In the genomic region with DNA sequence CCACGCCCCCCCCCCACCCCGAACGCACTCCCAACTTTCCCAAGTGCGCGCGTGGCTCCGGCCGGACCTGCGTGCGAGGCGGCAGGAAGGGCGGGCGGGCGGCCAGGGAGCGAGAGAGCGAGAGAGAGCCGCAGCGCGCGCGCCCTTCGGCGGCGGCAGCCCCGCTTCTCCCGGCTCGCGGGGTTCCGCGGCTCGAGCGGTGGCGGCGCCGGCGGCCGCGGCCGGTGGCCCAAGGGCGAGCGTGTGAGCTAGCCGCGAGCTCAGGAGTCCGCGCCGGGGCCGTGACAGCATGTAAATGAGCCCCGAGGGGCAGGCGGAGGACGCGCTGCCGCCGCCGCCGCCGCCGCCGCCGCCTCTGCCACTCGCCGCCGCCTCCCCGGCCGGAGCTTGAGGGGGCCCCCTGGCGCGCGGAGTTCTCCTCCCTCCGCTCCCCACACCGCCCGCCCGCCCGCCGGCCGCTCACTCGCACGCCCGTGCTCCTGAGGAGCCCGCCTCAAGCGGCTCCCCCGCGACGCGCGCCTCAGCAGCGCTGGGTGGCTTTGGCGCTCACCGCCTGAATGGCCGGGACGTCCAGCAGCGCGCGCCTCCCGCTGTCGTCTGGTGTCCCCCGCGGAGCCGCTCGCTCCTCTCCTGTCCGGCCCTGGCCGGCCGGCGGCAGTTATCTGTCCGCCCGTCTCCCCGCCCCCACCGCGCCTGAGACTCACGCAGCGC, we compare ENCODE assay signal across 8 mouse cellular contexts. TPM values are rescaled to one million over a fixed set of nuclear protein-coding genes. Genes with fewer than 3 reads are reported as not detected.
A peak's percentile ranks its signal among the peaks of the same experiment; 100 is the strongest.
DNase-seq lines count a peak whose midpoint lies in the region; ATAC-seq lines count a peak whose summit lies in the region.

No protein-coding gene starts in this region.

- H3K9ac ChIP-seq in embryonic facial prominence, embryonic 12.5 days: peak overlapping the region; percentile 24; the same call in 1 of the 2 replicates
- H3K9ac ChIP-seq in heart, embryonic 11.5 days (ENCODE audit: low read depth, low read length): peak overlapping the region; percentile 31; the same call in 1 of the 2 replicates
- peak overlapping the region; percentile 42 for H3K9ac ChIP-seq in kidney, embryonic 14.5 days (ENCODE audit: low read depth, low read length)
- H3K9ac ChIP-seq in neural tube, embryonic 13.5 days: peak overlapping the region; percentile 58

- no peaks in the 10 kb centered on the region for H3K4me1 ChIP-seq in embryonic facial prominence, embryonic 12.5 days
- H3K4me1 ChIP-seq in heart, embryonic 11.5 days (ENCODE audit: control insufficient read depth, insufficient read depth, low read length): no peaks in the 10 kb centered on the region
- H3K4me1 ChIP-seq in kidney, embryonic 14.5 days (ENCODE audit: control insufficient read depth, insufficient read depth, low read length): no peaks in the 10 kb centered on the region
- peaks cover 8% of the 10 kb centered on the region; the same call in 1 of the 2 replicates for H3K4me1 ChIP-seq in neural tube, embryonic 13.5 days (replicated peaks)

- no peak overlapping the region for H3K27ac ChIP-seq in embryonic facial prominence, embryonic 12.5 days
- peak overlapping the region; percentile 32 for H3K27ac ChIP-seq in heart, embryonic 11.5 days (ENCODE audit: low read depth, low read length)
- H3K27ac ChIP-seq in kidney, embryonic 14.5 days (ENCODE audit: low read depth, low read length): no peak overlapping the region
- H3K27ac ChIP-seq in neural tube, embryonic 13.5 days (replicated peaks): no peak overlapping the region

- WGBS in embryonic facial prominence, embryonic 12.5 days: 12% methylated on average over 35 of the region's 109 CpGs
- 13% methylated on average over 28 of the region's 109 CpGs for WGBS in heart, embryonic 11.5 days (ENCODE audit: insufficient replicate concordance)
- WGBS in kidney, embryonic 14.5 days: 25% methylated on average over 48 of the region's 109 CpGs
- 22% methylated on average over 21 of the region's 109 CpGs for WGBS in neural tube, embryonic 13.5 days

- DNase-seq in 416B (ENCODE audit: low read depth): peak; percentile 64
- peak; percentile 58 to 65 for DNase-seq in adrenal gland, adult 18-20 months (ENCODE audit: low spot score in 2 of 2)
- peak; percentile 73 to 74 for DNase-seq in lung, adult 18-20 months
- DNase-seq in thymus, adult 18-20 months: peak; percentile 22 to 30

- peak overlapping the region; percentile 49 for H3K4me3 ChIP-seq in embryonic facial prominence, embryonic 12.5 days
- H3K4me3 ChIP-seq in heart, embryonic 11.5 days (ENCODE audit: low read depth, low read length): peak overlapping the region; percentile 51
- peak overlapping the region; percentile 45 for H3K4me3 ChIP-seq in kidney, embryonic 14.5 days (ENCODE audit: low read length)
- peak overlapping the region; percentile 51 for H3K4me3 ChIP-seq in neural tube, embryonic 13.5 days

- H3K9me3 ChIP-seq in embryonic facial prominence, embryonic 12.5 days: no peaks in the 10 kb centered on the region
- H3K9me3 ChIP-seq in heart, embryonic 11.5 days (replicated peaks; ENCODE audit: control insufficient read depth, low read length): no peaks in the 10 kb centered on the region
- no peaks in the 10 kb centered on the region for H3K9me3 ChIP-seq in kidney, embryonic 14.5 days (ENCODE audit: control insufficient read depth, low read length)
- H3K9me3 ChIP-seq in neural tube, embryonic 13.5 days: no peaks in the 10 kb centered on the region

- peak; percentile 86 for ATAC-seq in embryonic facial prominence, embryonic 12.5 days (ENCODE audit: insufficient number of reproducible peaks, insufficient read depth, low FRiP score, low TSS enrichment)
- ATAC-seq in heart, embryonic 11.5 days (replicated peaks; ENCODE audit: insufficient number of reproducible peaks, low FRiP score, low TSS enrichment): peak; percentile 76
- ATAC-seq in kidney, embryonic 14.5 days (ENCODE audit: low FRiP score, low TSS enrichment): peak; percentile 89
- peak; percentile 84 for ATAC-seq in neural tube, embryonic 13.5 days (ENCODE audit: low read depth)

- H3K4me2 ChIP-seq in embryonic facial prominence, embryonic 12.5 days (replicated peaks): peak overlapping the region; percentile 75
- peak overlapping the region; percentile 76 for H3K4me2 ChIP-seq in heart, embryonic 11.5 days
- peak overlapping the region; percentile 58 for H3K4me2 ChIP-seq in kidney, embryonic 14.5 days (replicated peaks; ENCODE audit: low read depth, low read length)
- H3K4me2 ChIP-seq in neural tube, embryonic 13.5 days: peak overlapping the region; percentile 75

- H3K36me3 ChIP-seq in embryonic facial prominence, embryonic 12.5 days: no peaks in the 10 kb centered on the region
- no peaks in the 10 kb centered on the region for H3K36me3 ChIP-seq in heart, embryonic 11.5 days (ENCODE audit: control insufficient read depth, insufficient read depth, low read length)
- H3K36me3 ChIP-seq in kidney, embryonic 14.5 days (ENCODE audit: control insufficient read depth, insufficient read depth, low read length): no peaks in the 10 kb centered on the region
- no peaks in the 10 kb centered on the region for H3K36me3 ChIP-seq in neural tube, embryonic 13.5 days

- H3K27me3 ChIP-seq in embryonic facial prominence, embryonic 12.5 days: peaks cover 49% of the 10 kb centered on the region
- H3K27me3 ChIP-seq in heart, embryonic 11.5 days (ENCODE audit: control insufficient read depth, insufficient read depth, low read length): peaks cover 21% of the 10 kb centered on the region
- peaks cover 27% of the 10 kb centered on the region for H3K27me3 ChIP-seq in kidney, embryonic 14.5 days (ENCODE audit: control insufficient read depth, insufficient read depth, low read length)
- H3K27me3 ChIP-seq in neural tube, embryonic 13.5 days: peaks cover 73% of the 10 kb centered on the region

RNA-seq across cellular contexts. Expression of a gene that starts 1.5 kb away (rescaled TPM):
- 100 to 1,000 TPM; 116 to 148 TPM for total RNA-seq in adrenal gland, adult 18-20 months (2021)
- polyA plus RNA-seq in embryonic facial prominence, embryonic 12.5 days (2016; fragmentation: Nextera tagmentation; extraction: Ambion mirVana): 108 and 113 TPM in 2 replicates
- 184 and 203 TPM in 2 replicates for polyA plus RNA-seq in heart, embryonic 11.5 days (2014; fragmentation: Nextera tagmentation; extraction: Ambion mirVana)
- polyA plus RNA-seq in kidney, embryonic 14.5 days (2014; fragmentation: Nextera tagmentation; extraction: Ambion mirVana): 77.8 and 90.2 TPM in 2 replicates
- 135 and 143 TPM in 2 replicates for polyA plus RNA-seq in neural tube, embryonic 13.5 days (2015; fragmentation: Nextera tagmentation; extraction: Ambion mirVana)
